Mouse (Mus musculus) midbrain, embryonic 10.5 days (tissue): ENCODE data around the gene Hba-x. TPM values are rescaled to one million over a fixed set of nuclear protein-coding genes. Genes with fewer than 3 reads are reported as not detected.
"Not testable (repeated sequence)": the region's sequence is repeated elsewhere in the genome, so short reads cannot be mapped to it uniquely, and the experiment has no call there.

Experiments
- DNase-seq: peaks from one replicate; pipeline ENCODE4 v3.0.0-alpha.2; 2017; ENCODE audit warnings: low spot score
- H3K27ac ChIP-seq: fragments of 300-500 bp; sonication (generic); replicated peaks from 2 replicates; pipeline ENCODE4 v1.5.1; 2016; ENCODE audit warnings: mild to moderate bottlenecking
- H3K27me3 ChIP-seq: fragments of 300-500 bp; sonication (generic); 2 replicates; pipeline ENCODE4 v1.6.1; 2016; ENCODE audit warnings: low read depth, mild to moderate bottlenecking; ENCODE audit not compliant: poor library complexity, severe bottlenecking
- H3K36me3 ChIP-seq: fragments of 300-500 bp; sonication (generic); 2 replicates; pipeline ENCODE4 v1.6.1; 2016; ENCODE audit warnings: mild to moderate bottlenecking, moderate library complexity
- H3K4me1 ChIP-seq: fragments of 300-500 bp; sonication (generic); 2 replicates; pipeline ENCODE4 v1.6.1; 2016
- H3K4me3 ChIP-seq: fragments of 300-500 bp; sonication (generic); 2 replicates; pipeline ENCODE4 v1.5.1; 2016; ENCODE audit warnings: mild to moderate bottlenecking, moderate library complexity
- H3K9me3 ChIP-seq: fragments of 300-500 bp; sonication (generic); replicated peaks from 2 replicates; pipeline ENCODE4 v1.6.1; 2016; ENCODE audit warnings: mild to moderate bottlenecking
- WGBS: fragments of 180-500 bp; shearing (Covaris S2); methylation state at CpG from one replicate; pipeline ENCODE4 v1.1.7; 2016; 5-methylcytosine and 5-hydroxymethylcytosine counted together
- polyA plus RNA-seq: library from polyadenylated mRNA; unstranded; fragments of >200 nt; fragmentation: Nextera tagmentation; extraction: Ambion mirVana; gene quantifications from 2 replicates; pipeline ENCODE4 v1.2.1, GENCODE M21; 2016

Hba-x gene
- polyA plus RNA-seq, 1 experiment from 2014 or later = 3,100 TPM

- no peak for DNase-seq
- Histone ChIP-seq H3K9me3 (no peaks in the 10 kb centered on the region), H3K27me3 (peaks cover 34% of the 10 kb centered on the region), H3K4me1 (no peaks in the 10 kb centered on the region; the same call in 1 of the 2 replicates), H3K27ac (no peak overlapping the region), H3K4me3 (no peak overlapping the region), H3K36me3 (no peaks in the 10 kb centered on the region)
- 74% methylated on average over 1 of the region's 1 CpGs for WGBS
These were observed 5.4 kb downstream of the Hba-x start for GRCm38 (mm10) chr11:32281416-32282144.

GRCm38 (mm10) chr11:32283091-32283777 is 7.0 kb downstream of the Hba-x start, which contains the start of gene Hba-a1:
Hba-a1 (plus strand) TSS chr11:32283511.
- H3K4me3 ChIP-seq, H3K9me3 ChIP-seq, H3K4me1 ChIP-seq, DNase-seq, H3K36me3 ChIP-seq, H3K27ac ChIP-seq: not testable (repeated sequence)
- peaks cover 33% of the 10 kb centered on the region for H3K27me3 ChIP-seq
- 56% methylated on average over 1 of the region's 5 CpGs for WGBS

GRCm38 (mm10) chr11:32284582-32284981 is 8.4 kb downstream of the Hba-x start:
- not testable (repeated sequence) for DNase-seq, H3K27ac ChIP-seq, H3K9me3 ChIP-seq, H3K36me3 ChIP-seq, H3K4me1 ChIP-seq, H3K4me3 ChIP-seq
- WGBS = 61% methylated on average over 2 of the region's 2 CpGs
- H3K27me3 ChIP-seq = peaks cover 26% of the 10 kb centered on the region

- H3K4me3 ChIP-seq = no peak overlapping the region
- no peaks in the 10 kb centered on the region for H3K4me1 ChIP-seq
- DNase-seq = no peak
- H3K27me3 ChIP-seq = peaks cover 26% of the 10 kb centered on the region
- no peak overlapping the region for H3K27ac ChIP-seq
- no peaks in the 10 kb centered on the region for H3K9me3 ChIP-seq
- no peaks in the 10 kb centered on the region for H3K36me3 ChIP-seq
- 71% methylated on average over 7 of the region's 7 CpGs for WGBS
These were observed 9.0 kb downstream of the Hba-x start for GRCm38 (mm10) chr11:32285031-32285775.

- H3K27me3 ChIP-seq = peaks cover 21% of the 10 kb centered on the region
- DNase-seq, H3K27ac ChIP-seq, H3K9me3 ChIP-seq, H3K4me1 ChIP-seq, H3K4me3 ChIP-seq, H3K36me3 ChIP-seq: not testable (repeated sequence)
These were observed 9.7 kb downstream of the Hba-x start for GRCm38 (mm10) chr11:32285887-32286286.

GRCm38 (mm10) chr11:32286695-32287492 is 10.7 kb downstream of the Hba-x start, which contains the start of gene Hbq1b:
Hbq1b (plus strand) TSS chr11:32286965.
- H3K27me3 ChIP-seq = peaks cover 15% of the 10 kb centered on the region
- not testable (repeated sequence) for H3K27ac ChIP-seq, H3K9me3 ChIP-seq, H3K36me3 ChIP-seq, H3K4me1 ChIP-seq
- 21% methylated on average over 32 of the region's 33 CpGs for WGBS
- peak within 1 kb of the TSS; percentile 45 for H3K4me3 ChIP-seq
- peak; percentile 67 for DNase-seq

GRCm38 (mm10) chr11:32287493-32287825 is 11.3 kb downstream of the Hba-x start:
- 72% methylated on average over 9 of the region's 9 CpGs for WGBS
- H3K27ac ChIP-seq = no peak overlapping the region
- H3K4me3 ChIP-seq = peak overlapping the region; percentile 45; the same call in 1 of the 2 replicates
- peaks cover 15% of the 10 kb centered on the region for H3K27me3 ChIP-seq
- no peaks in the 10 kb centered on the region for H3K36me3 ChIP-seq
- no peak for DNase-seq
- H3K4me1 ChIP-seq = no peaks in the 10 kb centered on the region
- no peaks in the 10 kb centered on the region for H3K9me3 ChIP-seq

- not testable (repeated sequence) for H3K36me3 ChIP-seq, H3K9me3 ChIP-seq, H3K27ac ChIP-seq, H3K4me1 ChIP-seq, H3K4me3 ChIP-seq, DNase-seq
- peaks cover 13% of the 10 kb centered on the region for H3K27me3 ChIP-seq
- 93% methylated on average over 4 of the region's 4 CpGs for WGBS
These were observed 16.6 kb downstream of the Hba-x start for GRCm38 (mm10) chr11:32292819-32293218.

GRCm38 (mm10) chr11:32293479-32293878 is 17.3 kb downstream of the Hba-x start:
- H3K27me3 ChIP-seq = peaks cover 10% of the 10 kb centered on the region
- H3K4me3 ChIP-seq, H3K9me3 ChIP-seq, H3K36me3 ChIP-seq, H3K27ac ChIP-seq, H3K4me1 ChIP-seq, DNase-seq: not testable (repeated sequence)
- 77% methylated on average over 3 of the region's 3 CpGs for WGBS

- peaks cover 22% of the 10 kb centered on the region for H3K27me3 ChIP-seq
- not testable (repeated sequence) for DNase-seq, H3K9me3 ChIP-seq, H3K4me3 ChIP-seq, H3K36me3 ChIP-seq, H3K27ac ChIP-seq, H3K4me1 ChIP-seq
- no CpG with 5 or more reads among the region's 4 CpGs for WGBS
These were observed 20.0 kb downstream of the Hba-x start, which contains the start of gene Hba-a2 for GRCm38 (mm10) chr11:32296203-32296602. Hba-a2 (plus strand) TSS chr11:32296489.

GRCm38 (mm10) chr11:32297417-32297816 is 21.2 kb downstream of the Hba-x start:
- H3K27me3 ChIP-seq = peaks cover 27% of the 10 kb centered on the region
- H3K4me1 ChIP-seq, H3K9me3 ChIP-seq, H3K27ac ChIP-seq, DNase-seq, H3K36me3 ChIP-seq, H3K4me3 ChIP-seq: not testable (repeated sequence)
- WGBS = 45% methylated on average over 2 of the region's 2 CpGs

- WGBS = 86% methylated on average over 1 of the region's 1 CpGs
- H3K9me3 ChIP-seq = no peaks in the 10 kb centered on the region
- H3K27ac ChIP-seq = no peak overlapping the region
- H3K27me3 ChIP-seq = peaks cover 27% of the 10 kb centered on the region
- 0 out of 2 replicates have a peak, but pooled peaks cover 2% of the 10 kb centered on the region for H3K4me1 ChIP-seq
- H3K4me3 ChIP-seq = no peak overlapping the region
- no peak for DNase-seq
- no peaks in the 10 kb centered on the region for H3K36me3 ChIP-seq
These were observed 21.8 kb downstream of the Hba-x start for GRCm38 (mm10) chr11:32297866-32298531.
